Mouse (Mus musculus) ES-E14 (cell line): ENCODE measurements around the gene Gm3045.

ENCODE experiments used
- CHD2 ChIP-seq: IDR thresholded peaks from 2 replicates; pipeline ENCODE4 v1.6.1; 2014; ENCODE audit warnings: mild to moderate bottlenecking, low read depth, low read length, inconsistent platforms
- HCFC1 ChIP-seq: IDR thresholded peaks from 2 replicates; pipeline ENCODE4 v1.6.1; 2012; ENCODE audit warnings: low read length, inconsistent platforms, borderline replicate concordance; ENCODE audit not compliant: insufficient read depth
- MAFK ChIP-seq: IDR thresholded peaks from 2 replicates; pipeline ENCODE4 v1.6.1; 2014; ENCODE audit warnings: mild to moderate bottlenecking, low read depth, low read length, inconsistent platforms; ENCODE audit not compliant: insufficient read depth
- ZC3H11A ChIP-seq: IDR thresholded peaks from 2 replicates; pipeline ENCODE4 v1.6.1; 2012; ENCODE audit warnings: low read depth, mild to moderate bottlenecking, inconsistent platforms, low read length, borderline replicate concordance
- ZNF384 ChIP-seq: IDR thresholded peaks from 2 replicates; pipeline ENCODE4 v1.6.1; 2012; ENCODE audit warnings: low read depth, low read length, inconsistent platforms

DNA sequence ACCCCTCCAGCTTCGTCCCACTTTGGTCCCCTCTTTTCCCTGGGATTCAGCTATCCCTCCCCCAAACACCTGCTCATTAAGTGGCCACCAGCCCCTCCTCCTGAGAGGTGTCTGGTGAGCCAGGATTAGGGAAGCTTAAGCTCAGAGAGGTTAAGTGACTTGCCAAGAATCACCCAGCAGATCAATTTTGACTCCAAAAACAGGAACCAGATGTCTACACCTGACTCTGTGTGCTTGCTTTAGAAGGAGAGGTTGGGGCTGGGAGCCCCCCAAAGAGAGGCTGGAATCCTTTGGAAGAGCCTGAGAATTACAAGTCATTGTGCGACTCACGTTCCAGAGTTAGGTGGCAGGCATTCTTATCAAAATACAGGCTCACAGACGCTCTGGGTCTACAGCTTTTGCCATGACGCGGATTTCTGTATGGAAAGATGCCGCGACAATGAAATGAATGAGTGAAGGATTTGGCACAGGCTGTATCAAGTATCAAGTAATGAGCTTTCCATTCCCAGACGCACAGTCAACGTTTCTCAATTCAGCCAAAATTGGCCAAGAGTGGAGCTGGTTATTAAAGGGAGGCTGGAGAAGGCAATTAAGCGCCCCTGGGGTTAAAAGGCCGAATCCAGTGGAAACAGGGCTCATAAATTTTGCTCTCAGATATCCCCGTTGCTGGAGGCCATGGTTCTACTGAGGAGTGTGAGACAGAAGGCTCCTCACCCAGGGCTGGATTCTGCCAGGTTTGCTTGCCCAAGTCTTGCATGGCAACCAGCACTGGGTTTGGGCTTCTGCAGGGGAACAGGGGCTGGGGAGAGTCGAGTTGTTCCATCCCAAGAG, 45.3 kb upstream of the Gm3045 start:
- TF ChIP-seq HCFC1 (no peak), ZC3H11A (no peak), ZNF384 (no peak), MAFK (no peak), CHD2 (no peak)
